Mouse (Mus musculus) R1 (cell line): Measurements from ENCODE around the gene Bach1.

Experiments used
- DNase-seq: peaks from one replicate; pipeline ENCODE4 v3.0.0-alpha.2; 2018; ENCODE audit warnings: low read depth, low spot score

Bach1 gene

GRCm38 (mm10) chr16:87711961-87712360 is 13.2 kb downstream of the Bach1 start:
- DNase-seq = no peak

DNA sequence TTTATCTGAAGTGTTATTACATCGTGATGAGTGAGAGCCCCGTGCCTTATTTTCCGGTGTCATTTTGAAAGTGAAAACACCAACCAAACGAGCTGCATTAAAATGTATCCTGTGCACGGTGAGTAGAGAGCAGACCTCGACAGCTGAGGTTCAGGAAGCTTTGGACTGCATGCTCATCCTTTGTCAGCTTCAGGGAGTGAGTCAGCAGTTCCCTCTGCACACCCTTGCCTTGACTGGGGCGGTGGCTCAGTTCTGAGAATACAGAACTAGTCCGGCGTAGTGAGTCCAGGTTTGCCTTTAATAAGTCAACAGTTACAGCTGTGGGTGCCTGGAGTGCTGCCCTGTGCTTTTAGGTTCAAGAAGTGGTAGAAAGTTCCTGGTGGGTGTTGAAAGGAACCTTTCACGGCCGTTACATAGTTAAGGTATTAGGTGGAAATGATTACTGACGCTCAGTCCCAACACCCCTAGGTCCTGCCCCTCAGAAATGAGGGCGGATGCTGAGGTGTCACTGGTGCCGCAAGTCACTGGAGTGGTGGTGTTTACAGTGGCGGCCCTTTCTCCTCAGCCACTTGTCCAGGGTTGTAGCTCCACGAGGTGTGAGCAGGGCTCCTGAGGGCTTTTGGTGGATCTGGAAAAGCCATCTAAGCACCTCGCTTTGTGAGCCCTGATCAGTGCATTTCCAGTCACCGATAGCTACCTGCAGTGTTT is 14.4 kb downstream of the Bach1 start:
- DNase-seq = peak; percentile 77

DNA sequence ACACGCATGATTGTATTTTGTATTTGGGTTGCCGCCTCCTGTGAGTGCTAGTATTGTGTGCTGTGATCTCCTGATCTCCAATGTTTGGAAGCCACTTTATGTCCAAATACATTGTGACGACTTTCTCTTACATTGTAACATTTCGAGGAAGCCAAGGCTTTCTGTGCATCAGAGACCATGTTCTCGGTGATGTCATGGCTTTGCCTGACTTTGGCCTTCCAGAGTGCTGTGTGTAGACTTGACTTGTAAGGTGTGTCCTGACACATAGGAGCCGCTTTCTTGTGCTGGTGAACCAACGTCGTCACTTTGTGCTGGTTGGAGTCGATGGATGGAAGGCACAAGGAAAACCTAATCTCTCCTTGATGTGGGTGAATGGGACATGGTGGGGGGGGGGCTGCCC is 15.8 kb downstream of the Bach1 start:
- DNase-seq = no peak

DNA sequence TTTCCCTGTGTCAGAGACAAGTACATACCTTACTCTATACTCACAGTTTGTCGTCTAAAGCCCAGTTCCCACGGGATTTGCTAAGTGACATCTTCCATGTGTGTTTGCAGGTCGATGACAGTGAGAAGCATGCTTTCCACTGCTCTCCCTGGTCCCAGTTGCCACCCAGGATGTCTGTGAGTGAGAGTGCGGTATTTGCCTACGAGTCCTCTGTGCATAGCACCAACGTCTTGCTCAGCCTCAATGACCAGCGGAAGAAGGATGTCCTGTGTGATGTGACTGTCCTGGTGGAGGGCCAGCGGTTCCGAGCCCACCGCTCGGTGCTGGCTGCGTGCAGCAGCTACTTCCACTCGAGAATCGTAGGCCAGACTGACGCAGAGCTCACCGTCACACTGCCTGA is 16.5 kb downstream of the Bach1 start:
- DNase-seq = no peak

DNA sequence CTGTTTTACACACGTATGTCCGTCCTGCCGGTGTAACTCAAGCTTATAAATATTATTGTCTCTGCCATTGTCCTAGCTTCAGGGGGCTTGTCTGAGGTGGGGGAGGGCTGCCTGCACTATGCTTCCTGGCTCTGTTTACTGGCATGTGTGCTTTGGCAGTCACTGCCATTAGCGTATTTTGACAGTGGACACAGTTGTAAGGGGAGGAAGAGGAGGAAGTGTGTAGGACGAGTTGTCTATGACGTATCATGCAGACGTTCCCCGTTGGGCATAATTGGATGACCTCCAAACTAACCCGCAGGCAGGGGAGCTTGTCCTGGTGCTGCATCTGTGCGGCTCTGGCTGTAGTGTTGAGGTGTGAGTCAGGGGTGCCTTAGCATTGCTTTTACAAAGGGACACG is 17.5 kb downstream of the Bach1 start:
- no peak for DNase-seq

- DNase-seq = no peak
Measured at GRCm38 (mm10) chr16:87717046-87717660, 18.4 kb downstream of the Bach1 start.

DNA sequence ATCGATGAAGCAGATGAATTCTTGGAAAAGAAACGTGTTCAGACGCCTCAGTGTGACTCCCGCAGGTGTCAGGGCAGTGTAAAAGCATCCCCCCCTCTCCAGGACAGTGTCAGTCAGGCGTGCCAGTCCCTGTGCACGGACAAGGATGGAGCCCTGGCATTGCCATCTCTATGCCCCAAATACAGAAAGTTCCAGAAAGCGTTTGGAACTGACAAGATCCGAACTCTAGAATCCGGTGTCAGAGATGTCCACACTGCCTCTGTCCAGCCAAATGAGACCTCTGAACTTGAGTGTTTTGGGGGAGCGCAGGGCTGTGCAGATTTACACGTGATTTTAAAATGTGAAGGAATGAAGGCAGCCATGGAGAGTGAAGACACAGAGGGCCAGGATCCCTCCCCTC is 20.3 kb downstream of the Bach1 start:
- no peak for DNase-seq

DNA sequence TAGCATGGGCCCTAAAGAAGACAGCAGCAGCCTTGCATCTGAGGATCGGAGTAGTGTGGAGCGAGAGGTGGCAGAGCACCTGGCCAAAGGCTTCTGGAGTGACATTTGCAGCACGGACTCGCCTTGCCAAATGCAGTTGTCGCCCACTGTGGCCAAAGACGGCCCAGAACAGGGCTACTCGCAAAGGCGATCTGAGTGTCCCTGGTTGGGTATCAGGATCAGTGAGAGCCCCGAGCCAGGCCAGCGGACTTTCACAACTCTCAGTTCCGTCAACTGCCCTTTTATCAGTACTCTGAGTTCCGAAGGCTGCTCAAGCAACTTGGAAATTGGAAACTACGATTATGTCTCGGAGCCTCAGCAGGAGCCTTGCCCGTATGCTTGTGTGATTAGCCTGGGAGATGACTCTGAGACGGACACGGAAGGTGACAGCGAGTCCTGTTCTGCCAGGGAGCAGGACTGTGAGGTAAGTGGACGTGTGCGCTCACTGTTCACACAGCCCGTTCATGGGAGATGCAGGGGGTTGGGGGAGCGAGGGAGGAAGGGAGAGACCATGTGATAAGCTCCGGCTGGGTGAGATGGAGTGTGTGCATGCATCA is 21.0 kb downstream of the Bach1 start:
- no peak for DNase-seq

GRCm38 (mm10) chr16:87720851-87721409 is 22.2 kb downstream of the Bach1 start:
- DNase-seq = peak; percentile 88

GRCm38 (mm10) chr16:87722857-87723256 is 24.1 kb downstream of the Bach1 start:
- no peak for DNase-seq

DNA sequence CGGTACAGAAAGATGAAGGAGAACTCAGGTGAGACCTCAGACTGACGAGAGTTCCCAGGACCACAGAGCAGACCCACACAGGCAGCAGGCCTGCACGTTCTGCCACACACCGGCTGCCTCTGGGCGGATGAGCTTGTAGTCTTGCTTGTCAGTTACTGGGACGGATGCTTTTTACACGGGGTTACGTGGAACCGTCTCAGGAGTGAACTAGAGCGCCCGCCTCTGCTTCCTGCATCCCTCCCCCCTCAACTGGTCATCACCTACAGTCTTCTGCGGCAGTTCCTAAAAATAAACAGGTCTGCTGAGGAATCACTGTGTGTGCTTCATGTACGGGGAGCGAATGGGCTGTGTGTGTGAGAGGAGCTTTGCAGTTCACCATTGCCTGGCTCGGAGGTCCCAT is 24.7 kb downstream of the Bach1 start:
- no peak for DNase-seq

GRCm38 (mm10) chr16:87724826-87725225 is 26.1 kb downstream of the Bach1 start:
- no peak for DNase-seq

GRCm38 (mm10) chr16:87725241-87725640 is 26.5 kb downstream of the Bach1 start:
- no peak for DNase-seq

- DNase-seq = peak; percentile 49
Measured at GRCm38 (mm10) chr16:87725963-87726362, 27.2 kb downstream of the Bach1 start.

GRCm38 (mm10) chr16:87726369-87726768 is 27.6 kb downstream of the Bach1 start:
- DNase-seq = no peak

DNA sequence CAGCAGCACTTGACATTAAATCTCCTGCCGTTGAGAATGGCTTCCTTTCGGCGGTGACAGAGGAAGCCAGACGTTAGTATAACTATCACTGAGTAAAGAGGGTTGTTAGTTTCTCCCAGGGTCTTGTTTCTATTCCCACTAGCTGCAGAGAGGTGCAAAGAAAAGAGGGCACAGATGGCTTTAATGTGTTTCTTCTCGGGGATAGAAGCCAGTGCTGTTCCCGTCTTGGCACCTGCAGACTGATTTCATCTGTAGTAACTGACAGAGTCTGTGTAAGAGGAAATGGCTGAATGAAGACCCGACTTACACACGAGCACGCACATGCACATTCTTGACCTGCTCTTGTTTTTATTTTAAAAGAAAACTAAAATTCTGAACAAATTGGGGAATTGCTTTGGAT is 28.5 kb downstream of the Bach1 start:
- DNase-seq = no peak

DNA sequence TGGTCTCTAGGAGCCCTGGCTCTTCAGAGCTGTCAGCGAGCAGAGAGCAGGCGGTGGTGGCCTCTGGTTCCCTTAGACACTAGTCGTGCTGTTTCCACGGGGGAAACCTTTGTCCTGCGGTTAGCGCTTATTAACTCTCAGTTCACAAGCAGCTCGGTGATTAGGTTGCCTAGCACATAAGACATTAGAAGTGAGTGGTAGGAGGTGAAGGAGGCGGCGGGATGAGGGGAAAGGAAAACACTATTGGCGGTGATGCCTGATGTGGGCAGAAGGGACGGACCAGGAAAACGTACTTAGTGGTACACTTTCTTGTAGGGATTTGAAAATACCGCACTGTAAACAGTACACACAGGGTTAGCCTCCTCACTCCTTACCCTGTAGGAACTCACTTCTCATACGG is 29.2 kb downstream of the Bach1 start:
- no peak for DNase-seq

DNA sequence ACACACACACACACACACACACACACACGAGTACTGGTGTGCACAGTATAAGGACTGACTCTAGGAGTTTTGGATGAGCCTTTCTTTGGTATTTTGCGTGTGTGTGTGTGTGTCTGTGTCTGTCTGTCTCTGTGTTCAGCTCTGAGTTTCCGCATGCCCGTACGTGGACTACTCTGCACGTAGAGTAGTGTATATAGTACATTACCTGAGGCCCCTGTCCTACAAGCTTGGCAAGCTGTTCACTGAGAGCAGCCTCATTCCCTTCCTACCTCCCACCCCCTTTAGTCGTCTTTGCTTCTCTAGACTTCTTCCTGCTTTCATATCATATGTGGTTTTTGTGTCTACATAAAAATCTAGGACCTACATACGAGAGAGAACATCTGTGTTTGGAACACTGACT is 30.0 kb downstream of the Bach1 start:
- DNase-seq = no peak

- no peak for DNase-seq
Measured at GRCm38 (mm10) chr16:87729469-87729868, 30.7 kb downstream of the Bach1 start.

GRCm38 (mm10) chr16:87734868-87735381 is 36.2 kb downstream of the Bach1 start:
- no peak for DNase-seq

GRCm38 (mm10) chr16:87736106-87736505 is 37.4 kb downstream of the Bach1 start:
- DNase-seq = no peak

DNA sequence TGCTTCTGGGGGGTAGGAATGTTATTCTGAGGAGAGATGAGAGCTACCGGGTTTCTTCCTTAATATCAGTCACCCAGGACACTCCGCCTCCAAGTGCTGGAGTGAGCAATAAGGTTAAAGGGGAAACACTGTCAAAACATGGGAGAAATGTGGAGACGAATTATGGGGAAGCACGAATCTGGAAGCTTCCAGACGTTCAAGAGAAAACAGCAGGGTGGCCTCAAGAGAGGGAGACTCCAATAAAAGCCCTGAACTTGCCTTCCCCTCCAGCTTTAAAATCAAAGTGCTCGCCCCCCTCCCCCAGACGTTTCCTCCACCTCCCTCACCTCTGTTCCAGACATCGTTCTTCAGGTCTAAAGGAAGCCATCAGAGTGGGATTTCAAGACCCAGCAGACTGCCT is 38.6 kb downstream of the Bach1 start:
- DNase-seq = no peak
